Mouse (Mus musculus): ENCODE results near the gene Ugt1a10. TPM values are rescaled to one million over a fixed set of nuclear protein-coding genes. Genes with fewer than 3 reads are reported as not detected.
"Not testable (repeated sequence)": the region's sequence is repeated elsewhere in the genome, so short reads cannot be mapped to it uniquely, and the experiment has no call there.

Gene Ugt1a10
- total RNA-seq, 2 experiments from 2014 or later: not detected

GRCm38 (mm10) chr1:88138145-88138544 is 83.0 kb downstream of the Ugt1a10 start:
- DNase-seq (ENCODE audit: low spot score in 2 of 2): no peak

GRCm38 (mm10) chr1:88140492-88140891 is 85.3 kb downstream of the Ugt1a10 start:
- DNase-seq (ENCODE audit: low spot score in 2 of 2): not testable (repeated sequence)

GRCm38 (mm10) chr1:88143966-88144675 is 88.9 kb downstream of the Ugt1a10 start:
- peak; percentile 53 to 62 for DNase-seq (ENCODE audit: low spot score in 2 of 2)

GRCm38 (mm10) chr1:88145278-88145677 is 90.1 kb downstream of the Ugt1a10 start:
- DNase-seq (ENCODE audit: low spot score in 2 of 2): not testable (repeated sequence)

GRCm38 (mm10) chr1:88150133-88150532 is 94.9 kb downstream of the Ugt1a10 start:
- DNase-seq (ENCODE audit: low spot score in 2 of 2): peak; percentile 17 to 32

GRCm38 (mm10) chr1:88158430-88158829 is 103.2 kb downstream of the Ugt1a10 start:
- DNase-seq (ENCODE audit: low spot score in 2 of 2): no peak

GRCm38 (mm10) chr1:88165711-88166110 is 110.5 kb downstream of the Ugt1a10 start, which contains the start of gene Ugt1a5:
Ugt1a5 (plus strand) TSS chr1:88166012.
- DNase-seq (ENCODE audit: low spot score in 2 of 2): no peak

- DNase-seq (ENCODE audit: low spot score in 2 of 2): not testable (repeated sequence)
Measured at GRCm38 (mm10) chr1:88172190-88172589, 117.0 kb downstream of the Ugt1a10 start.

- no peak for DNase-seq (ENCODE audit: low spot score in 2 of 2)
Measured at GRCm38 (mm10) chr1:88179657-88180056, 124.5 kb downstream of the Ugt1a10 start.

- DNase-seq (ENCODE audit: low spot score in 2 of 2): no peak
Measured at GRCm38 (mm10) chr1:88186325-88186935, 131.2 kb downstream of the Ugt1a10 start.

GRCm38 (mm10) chr1:88192136-88192535 is 136.9 kb downstream of the Ugt1a10 start:
- DNase-seq (ENCODE audit: low spot score in 2 of 2): no peak

- DNase-seq (ENCODE audit: low spot score in 2 of 2): no peak
Measured at GRCm38 (mm10) chr1:88195687-88196086, 140.5 kb downstream of the Ugt1a10 start.

GRCm38 (mm10) chr1:88197443-88197842 is 142.3 kb downstream of the Ugt1a10 start:
- DNase-seq (ENCODE audit: low spot score in 2 of 2): no peak

GRCm38 (mm10) chr1:88199996-88200395 is 144.8 kb downstream of the Ugt1a10 start:
- DNase-seq (ENCODE audit: low spot score in 2 of 2): peak; percentile 47 to 49

GRCm38 (mm10) chr1:88200456-88200855 is 145.3 kb downstream of the Ugt1a10 start, which contains the start of gene Ugt1a2:
Ugt1a2 (plus strand) TSS chr1:88200601.
- no peak for DNase-seq (ENCODE audit: low spot score in 2 of 2)

- DNase-seq (ENCODE audit: low spot score in 2 of 2): peak; percentile 74 to 81
Measured at GRCm38 (mm10) chr1:88205294-88205922, 150.2 kb downstream of the Ugt1a10 start, which contains the start of gene Dnajb3. Dnajb3 (minus strand) TSS chr1:88205782.

- no peak for DNase-seq (ENCODE audit: low spot score in 2 of 2)
Measured at GRCm38 (mm10) chr1:88206843-88207479, 151.8 kb downstream of the Ugt1a10 start.

GRCm38 (mm10) chr1:88211812-88212211 is 156.6 kb downstream of the Ugt1a10 start, which contains the start of gene Ugt1a1:
Ugt1a1 (plus strand) TSS chr1:88211959.
- peak in 1 of 2 experiments; percentile 17 for DNase-seq (ENCODE audit: low spot score in 2 of 2)

GRCm38 (mm10) chr1:88212341-88213045 is 157.3 kb downstream of the Ugt1a10 start:
- DNase-seq (ENCODE audit: low spot score in 2 of 2): no peak

- DNase-seq (ENCODE audit: low spot score in 2 of 2): no peak
Measured at GRCm38 (mm10) chr1:88213061-88213460, 157.9 kb downstream of the Ugt1a10 start.
